ENCODE assay signal across 19 mouse cellular contexts in genomic region chr5:75632846-75633640, GRCm38 (mm10). TPM values are rescaled to one million over a fixed set of nuclear protein-coding genes. Genes with fewer than 3 reads are reported as not detected.
DNase-seq lines count a peak whose midpoint lies in the region; ATAC-seq lines count a peak whose summit lies in the region.
"Had no signal": no experiment of that assay in that cellular context is flagged by ENCODE, and none has a peak within 500 bp of the region (broad histone marks: within the 10 kb centered on the region; RNA-seq: fewer than 3 reads in every experiment).

No protein-coding gene starts in this region.

- DNase-seq in heart, adult 11 months: peak; percentile 70
- DNase-seq in heart, adult 9 months (ENCODE audit: low spot score in 2 of 2): no peak
- peak; percentile 26 for DNase-seq in layer of hippocampus, adult 9-11 months
- DNase-seq in layer of hippocampus, adult 8-10 months (ENCODE audit: low spot score in 2 of 2): no peak
- DNase-seq in urinary bladder, adult 18-20 months (ENCODE audit: low spot score in 2 of 2): no peak
- no peak for DNase-seq in lung, postnatal 36 days
- DNase-seq: adrenal gland, adult 8-10 months; cerebellum, adult 8-10 months; kidney, adult 2 months; kidney, postnatal 10 days; lung, adult 18-20 months; lung, postnatal 10 days; midbrain, embryonic 14.5 days; right cerebral cortex, adult 18-20 months; right cerebral cortex, postnatal 4 days; thymus, postnatal 36 days had no signal

- peak; percentile 52 for ATAC-seq in granulocyte monocyte progenitor cell, adult 5-6 weeks (replicated peaks; ENCODE audit: poor library complexity, severe bottlenecking)
- peak; percentile 76 for ATAC-seq in megakaryocyte-erythroid progenitor cell, adult 5-6 weeks (replicated peaks; ENCODE audit: low FRiP score, low TSS enrichment, poor library complexity, severe bottlenecking)
- ATAC-seq: liver, embryonic 12.5 days had no signal

RNA-seq across cellular contexts. Expression of gene Kit, which starts 58.3 kb away (rescaled TPM):
- total RNA-seq in layer of hippocampus, adult 8-10 months (2022): 10 to 100 TPM; 70.5 to 88.4 (median 75.1) TPM
- total RNA-seq in granulocyte monocyte progenitor cell, adult 5-6 weeks (2014; fragmentation: Nextera tagmentation): 140 and 178 TPM in 2 replicates
- 111 and 120 TPM in 2 replicates for total RNA-seq in granulocyte monocyte progenitor cell, adult 5-6 weeks (2017)
- 238 and 240 TPM in 2 replicates for total RNA-seq in megakaryocyte-erythroid progenitor cell, adult 5-6 weeks (2014; fragmentation: Nextera tagmentation)
- 148 and 188 TPM in 2 replicates for total RNA-seq in megakaryocyte-erythroid progenitor cell, adult 5-6 weeks (2017)

Comparison
In these comparisons a context has a peak if more than half of its experiments do, and no peak if none do; other contexts are left out.
1. DNase-seq: peak in heart, adult 11 months (single experiment) and layer of hippocampus, adult 9-11 months (single experiment); none in heart, adult 9 months (0 of 2), layer of hippocampus, adult 8-10 months (0 of 2), urinary bladder, adult 18-20 months (0 of 2) and lung, postnatal 36 days (single experiment).